Mouse (Mus musculus): ENCODE data around the gene Syn3.

DNA sequence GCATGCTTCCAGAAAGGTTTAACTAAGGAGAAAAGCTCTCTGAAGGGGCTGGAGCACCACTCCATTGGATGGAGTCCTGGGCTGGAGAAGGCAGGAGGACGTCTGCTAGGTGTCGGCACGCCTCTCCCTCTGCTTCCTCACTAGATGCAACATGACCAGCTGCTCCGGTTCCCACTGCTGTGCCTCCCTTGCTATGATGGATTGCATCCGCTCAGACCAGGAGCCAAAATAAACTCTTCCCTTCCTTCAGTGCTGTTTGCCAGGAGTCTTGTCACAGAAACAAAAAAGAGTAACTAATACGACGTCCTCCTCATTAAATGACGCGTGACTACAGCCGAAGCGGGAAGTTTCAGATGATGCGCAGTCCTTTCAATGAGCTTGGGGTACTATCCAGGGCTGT lies 129.9 kb downstream of the Syn3 start:
- TF ChIP-seq EP300 (IDR thresholded peaks at IDR 0.05; ENCODE audit: low read depth) (no peak), CTCF (IDR thresholded peaks at IDR 0.05; ENCODE audit: low read depth) (no peak)
